Comparison of ENCODE assay signal across 11 mouse cellular contexts in the genomic region with DNA sequence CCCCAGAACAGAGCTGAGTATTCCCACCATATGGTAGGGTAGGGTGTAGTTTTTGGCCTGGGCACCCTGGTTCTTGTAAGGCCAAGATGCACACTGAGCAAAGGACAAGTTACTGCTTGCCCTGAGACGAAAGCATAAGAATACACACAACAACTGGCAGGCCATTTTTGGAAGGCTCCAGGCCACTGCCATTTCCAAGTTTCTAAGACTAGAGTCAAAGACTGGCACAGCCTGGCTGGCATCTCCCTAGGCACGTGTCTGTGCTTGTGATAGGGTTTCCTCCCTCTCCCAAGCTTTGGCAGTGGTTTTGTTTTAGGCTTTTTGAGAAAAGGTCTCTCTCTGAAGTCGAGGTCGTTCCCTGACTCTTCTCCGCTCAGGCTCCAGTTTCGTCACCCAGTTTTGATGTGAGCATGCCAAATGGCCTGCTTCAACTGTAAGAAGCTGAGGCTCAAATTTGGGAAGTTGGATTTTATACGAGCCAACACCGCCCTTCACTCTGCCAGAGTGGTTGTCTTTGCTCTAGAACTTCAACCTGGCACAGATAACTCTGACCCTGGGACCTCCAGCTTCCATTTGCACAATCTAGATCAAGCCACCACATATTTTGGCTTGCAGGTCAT. TPM values are rescaled to one million over a fixed set of nuclear protein-coding genes. Genes with fewer than 3 reads are reported as not detected.
DNase-seq lines count a peak whose midpoint lies in the region; ATAC-seq and TF ChIP-seq lines count a peak whose summit lies in the region.
"Had no signal": no experiment of that assay in that cellular context is flagged by ENCODE, and none has a peak within 500 bp of the region (broad histone marks: within the 10 kb centered on the region; RNA-seq: fewer than 3 reads in every experiment).

No protein-coding gene starts in this region.

- 78% methylated on average over 8 of the region's 8 CpGs for WGBS in kidney, embryonic 15.5 days
- 74% methylated on average over 8 of the region's 8 CpGs for WGBS in limb, embryonic 13.5 days

- no peak for ATAC-seq in kidney, embryonic 15.5 days (replicated peaks; ENCODE audit: low FRiP score)
- ATAC-seq in limb, embryonic 13.5 days (ENCODE audit: low FRiP score, low read depth), result no peak

- H3K27me3 ChIP-seq in kidney, embryonic 15.5 days, result no peaks in the 10 kb centered on the region
- H3K27me3 ChIP-seq in limb, embryonic 13.5 days, result 0 out of 2 replicates have a peak, but pooled peaks cover 4% of the 10 kb centered on the region
- H3K27me3 ChIP-seq: heart, embryonic 15.5 days had no signal

- H3K9me3 ChIP-seq in kidney, embryonic 15.5 days (replicated peaks), result no peaks in the 10 kb centered on the region
- no peaks in the 10 kb centered on the region for H3K9me3 ChIP-seq in limb, embryonic 13.5 days
- H3K9me3 ChIP-seq: heart, embryonic 15.5 days had no signal

- DNase-seq in adrenal gland, adult (ENCODE audit: inconsistent age in 2 of 2, low spot score in 1 of 2), result peak; percentile 76 to 91
- no peak for DNase-seq in adrenal gland, postnatal 4 days (ENCODE audit: low spot score in 2 of 2)
- no peak for DNase-seq in kidney, postnatal 36 days
- DNase-seq in embryo, embryonic 9.5 days (ENCODE audit: extremely low spot score), result no peak
- DNase-seq in thymus, postnatal 36 days, result no peak

- no peaks in the 10 kb centered on the region for H3K4me1 ChIP-seq in kidney, embryonic 15.5 days
- H3K4me1 ChIP-seq in cortical plate, adult 2 months (ENCODE audit: control insufficient read depth, insufficient read depth, low read length), result peaks cover 2% of the 10 kb centered on the region; the same call in 1 of the 2 replicates
- peaks cover 5% of the 10 kb centered on the region for H3K4me1 ChIP-seq in limb, embryonic 13.5 days
- H3K4me1 ChIP-seq: heart, embryonic 15.5 days had no signal

- H3K9ac ChIP-seq in kidney, embryonic 15.5 days, result no peak overlapping the region
- no peak overlapping the region for H3K9ac ChIP-seq in limb, embryonic 13.5 days
- H3K9ac ChIP-seq: heart, embryonic 15.5 days had no signal

- peaks cover 44% of the 10 kb centered on the region for H3K36me3 ChIP-seq in kidney, embryonic 15.5 days
- H3K36me3 ChIP-seq in limb, embryonic 13.5 days, result peaks cover 43% of the 10 kb centered on the region

- no peak overlapping the region for H3K4me2 ChIP-seq in kidney, embryonic 15.5 days
- H3K4me2 ChIP-seq in limb, embryonic 13.5 days (replicated peaks), result no peak overlapping the region
- H3K4me2 ChIP-seq: heart, embryonic 15.5 days had no signal

- no peak for TF ChIP-seq CTCF in cortical plate, adult 2 months (IDR thresholded peaks at IDR 0.05; ENCODE audit: extremely low read depth, insufficient read depth, low read length)

- 0 out of 2 replicates have a peak overlapping the region, but pooled peaks have one; percentile 9 for H3K27ac ChIP-seq in kidney, embryonic 15.5 days
- H3K27ac ChIP-seq in cortical plate, adult 2 months (ENCODE audit: insufficient read depth, low read length), result peak overlapping the region; percentile 18; the same call in 1 of the 2 replicates
- H3K27ac ChIP-seq in limb, embryonic 13.5 days, result peak overlapping the region; percentile 52; the same call in 1 of the 2 replicates
- H3K27ac ChIP-seq: heart, embryonic 15.5 days; kidney, postnatal 0 days; macrophage had no signal

- H3K4me3 ChIP-seq in kidney, embryonic 15.5 days (replicated peaks), result no peak overlapping the region
- H3K4me3 ChIP-seq in cortical plate, adult 2 months (ENCODE audit: insufficient read depth, low read length), result no peak overlapping the region
- H3K4me3 ChIP-seq in limb, embryonic 13.5 days, result no peak overlapping the region
- H3K4me3 ChIP-seq: heart, embryonic 15.5 days had no signal

- TF ChIP-seq POLR2A in cortical plate, adult 2 months (IDR thresholded peaks at IDR 0.05; ENCODE audit: extremely low read depth, insufficient read depth, low read length), result no peak

RNA-seq across cellular contexts. Expression of a gene that starts 8.0 kb away (rescaled TPM):
- 10 to 100 TPM; 58.9 to 59.7 TPM for total RNA-seq in adrenal gland, postnatal 4 days (2021)
- polyA plus RNA-seq in kidney, embryonic 15.5 days (2015; fragmentation: Nextera tagmentation; extraction: Ambion mirVana), result 32.6 and 43.2 TPM in 2 replicates
- polyA plus RNA-seq in cortical plate, adult 2 months (2012; rRNA removed), result 34.2 and 38.3 TPM in 2 replicates
- polyA plus RNA-seq in limb, embryonic 13.5 days (2015; fragmentation: Nextera tagmentation; extraction: Ambion mirVana), result 27.5 and 29.1 TPM in 2 replicates

RNA-seq across cellular contexts. Expression of a gene that starts 9.5 kb away (rescaled TPM):
- 100 to 1,000 TPM; 114 TPM for total RNA-seq in adrenal gland, postnatal 4 days (2021)
- 35.5 and 40.1 TPM in 2 replicates for polyA plus RNA-seq in kidney, embryonic 15.5 days (2015; fragmentation: Nextera tagmentation; extraction: Ambion mirVana)
- 126 and 128 TPM in 2 replicates for polyA plus RNA-seq in cortical plate, adult 2 months (2012; rRNA removed)
- polyA plus RNA-seq in limb, embryonic 13.5 days (2015; fragmentation: Nextera tagmentation; extraction: Ambion mirVana), result 38.6 and 40.7 TPM in 2 replicates

RNA-seq across cellular contexts. Expression of a gene that starts 27.0 kb away (rescaled TPM):
- 10 to 100 TPM; 76.4 to 85.1 TPM for total RNA-seq in adrenal gland, postnatal 4 days (2021)
- 10.3 and 11.3 TPM in 2 replicates for polyA plus RNA-seq in kidney, embryonic 15.5 days (2015; fragmentation: Nextera tagmentation; extraction: Ambion mirVana)
- polyA plus RNA-seq in cortical plate, adult 2 months (2012; rRNA removed), result 14.6 and 15.5 TPM in 2 replicates
- 14.5 and 15.3 TPM in 2 replicates for polyA plus RNA-seq in limb, embryonic 13.5 days (2015; fragmentation: Nextera tagmentation; extraction: Ambion mirVana)

RNA-seq across cellular contexts. Expression of a gene that starts 27.2 kb away (rescaled TPM):
- 10 to 100 TPM; 23.8 to 28.5 TPM for total RNA-seq in adrenal gland, postnatal 4 days (2021)
- 60.7 and 66.5 TPM in 2 replicates for polyA plus RNA-seq in kidney, embryonic 15.5 days (2015; fragmentation: Nextera tagmentation; extraction: Ambion mirVana)
- polyA plus RNA-seq in cortical plate, adult 2 months (2012; rRNA removed), result 6.0 and 6.2 TPM in 2 replicates
- 77.3 and 78.4 TPM in 2 replicates for polyA plus RNA-seq in limb, embryonic 13.5 days (2015; fragmentation: Nextera tagmentation; extraction: Ambion mirVana)

RNA-seq across cellular contexts. Expression of a gene that starts 28.3 kb away (rescaled TPM):
- total RNA-seq in adrenal gland, postnatal 4 days (2021), result 100 to 1,000 TPM; 106 to 111 TPM
- polyA plus RNA-seq in kidney, embryonic 15.5 days (2015; fragmentation: Nextera tagmentation; extraction: Ambion mirVana), result 86.4 and 90.4 TPM in 2 replicates
- polyA plus RNA-seq in cortical plate, adult 2 months (2012; rRNA removed), result 82.4 and 87.4 TPM in 2 replicates
- 94.6 and 96.8 TPM in 2 replicates for polyA plus RNA-seq in limb, embryonic 13.5 days (2015; fragmentation: Nextera tagmentation; extraction: Ambion mirVana)

Comparison
In these comparisons a context has a peak if more than half of its experiments do, and no peak if none do; other contexts are left out.
1. DNase-seq: peak in adrenal gland, adult (2 of 2); none in adrenal gland, postnatal 4 days (0 of 2), kidney, postnatal 36 days (0 of 2), embryo, embryonic 9.5 days (single experiment) and thymus, postnatal 36 days (0 of 2).
2. Peak in every context shown above with its lines, with median percentiles within 50 percentile points of each other: H3K27ac ChIP-seq.